Mouse (Mus musculus): ENCODE measurements around the gene Bnipl.

DNA sequence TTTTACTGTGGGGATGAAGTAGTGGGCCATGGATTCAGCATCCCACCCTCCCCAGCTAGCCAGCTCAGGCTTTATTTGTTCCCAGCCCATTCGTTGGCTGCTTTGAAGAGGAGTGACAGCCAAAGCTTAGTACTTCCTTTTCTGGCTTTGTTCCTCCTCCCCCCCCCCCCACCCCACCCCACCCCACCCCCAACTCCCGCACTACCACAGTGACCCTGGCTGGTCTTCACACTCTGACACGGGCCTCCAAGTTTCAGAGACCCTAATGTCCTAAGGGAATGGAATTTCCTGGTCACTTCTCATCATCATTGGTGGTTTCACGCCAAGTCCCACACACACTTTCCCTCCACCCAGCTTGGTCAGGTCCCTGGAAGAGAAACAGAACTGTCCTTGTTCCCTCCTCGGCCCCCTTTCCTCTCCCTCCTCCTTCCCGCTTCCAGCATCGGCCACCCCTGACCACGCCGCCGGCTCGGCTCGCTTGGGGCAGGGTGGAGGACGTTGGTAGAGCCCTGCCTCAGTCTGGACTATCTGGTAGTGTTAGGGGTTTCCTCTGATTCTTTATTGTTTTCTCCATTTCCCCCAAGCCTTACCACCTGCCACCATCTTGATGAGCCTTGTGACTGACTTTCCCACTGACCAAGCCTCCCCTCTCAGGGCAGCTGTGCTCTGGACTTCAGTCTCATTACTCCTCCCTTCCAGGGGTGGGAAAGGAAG lies 21.1 kb downstream of the Bnipl start:
- TF ChIP-seq POLR2A (IDR thresholded peaks at IDR 0.05; ENCODE audit: insufficient read depth, low read length) (no peak), CTCF (IDR thresholded peaks at IDR 0.05; ENCODE audit: low read depth, low read length) (no peak)
